Mouse (Mus musculus): ENCODE results near the gene Olfr750. TPM values are rescaled to one million over a fixed set of nuclear protein-coding genes. Genes with fewer than 3 reads are reported as not detected.

Olfr750 gene
- polyA plus RNA-seq, 1 experiment, result not detected

GRCm38 (mm10) chr14:51060761-51061160, 13.5 kb downstream of the Olfr750 start:
- Histone ChIP-seq H3K27me3 (ENCODE audit: control insufficient read depth, insufficient read depth, low read length, poor library complexity, severe bottlenecking) (no peaks in the 10 kb centered on the region), H3K9me3 (replicated peaks; ENCODE audit: control insufficient read depth, insufficient read depth, low read length, poor library complexity, severe bottlenecking) (no peaks in the 10 kb centered on the region), H3K9ac (ENCODE audit: low read depth, poor library complexity, severe bottlenecking) (no peak overlapping the region), H3K27ac (ENCODE audit: insufficient read depth, low read length) (no peak overlapping the region), H3K4me3 (ENCODE audit: low read depth, low read length) (no peak overlapping the region), H3K36me3 (ENCODE audit: control insufficient read depth, insufficient read depth, low read length, poor library complexity, severe bottlenecking) (no peaks in the 10 kb centered on the region), H3K4me1 (ENCODE audit: control insufficient read depth, insufficient read depth, low read length) (no peaks in the 10 kb centered on the region)
- no peak for TF ChIP-seq EP300 (IDR thresholded peaks at IDR 0.05; ENCODE audit: insufficient read depth, low read depth, low read length)
- no peak for TF ChIP-seq POLR2A (IDR thresholded peaks at IDR 0.05; ENCODE audit: insufficient read depth, low read length)
- TF ChIP-seq CTCF (IDR thresholded peaks at IDR 0.05; ENCODE audit: low read depth, low read length), result no peak

- Histone ChIP-seq H3K4me1 (ENCODE audit: control insufficient read depth, insufficient read depth, low read length) (peaks cover 3% of the 10 kb centered on the region), H3K27ac (ENCODE audit: insufficient read depth, low read length) (no peak within 1 kb of the TSS), H3K27me3 (ENCODE audit: control insufficient read depth, insufficient read depth, low read length, poor library complexity, severe bottlenecking) (no peaks in the 10 kb centered on the region), H3K36me3 (ENCODE audit: control insufficient read depth, insufficient read depth, low read length, poor library complexity, severe bottlenecking) (no peaks in the 10 kb centered on the region), H3K9ac (ENCODE audit: low read depth, poor library complexity, severe bottlenecking) (no peak within 1 kb of the TSS), H3K4me3 (ENCODE audit: low read depth, low read length) (no peak within 1 kb of the TSS), H3K9me3 (replicated peaks; ENCODE audit: control insufficient read depth, insufficient read depth, low read length, poor library complexity, severe bottlenecking) (no peaks in the 10 kb centered on the region)
- TF ChIP-seq CTCF (IDR thresholded peaks at IDR 0.05; ENCODE audit: low read depth, low read length) (no peak), EP300 (IDR thresholded peaks at IDR 0.05; ENCODE audit: insufficient read depth, low read depth, low read length) (no peak), POLR2A (IDR thresholded peaks at IDR 0.05; ENCODE audit: insufficient read depth, low read length) (no peak)
Measured at GRCm38 (mm10) chr14:51057401-51057831, 16.8 kb downstream of the Olfr750 start, which contains the start of gene Rnase12. Rnase12 (minus strand) TSS chr14:51057661.

- Histone ChIP-seq H3K27ac (ENCODE audit: insufficient read depth, low read length) (no peak overlapping the region; the same call in 1 of the 2 replicates), H3K27me3 (ENCODE audit: control insufficient read depth, insufficient read depth, low read length, poor library complexity, severe bottlenecking) (no peaks in the 10 kb centered on the region), H3K9ac (ENCODE audit: low read depth, poor library complexity, severe bottlenecking) (no peak overlapping the region), H3K36me3 (ENCODE audit: control insufficient read depth, insufficient read depth, low read length, poor library complexity, severe bottlenecking) (no peaks in the 10 kb centered on the region), H3K4me3 (ENCODE audit: low read depth, low read length) (no peak overlapping the region), H3K9me3 (replicated peaks; ENCODE audit: control insufficient read depth, insufficient read depth, low read length, poor library complexity, severe bottlenecking) (no peaks in the 10 kb centered on the region), H3K4me1 (ENCODE audit: control insufficient read depth, insufficient read depth, low read length) (peaks cover 3% of the 10 kb centered on the region)
- TF ChIP-seq POLR2A (IDR thresholded peaks at IDR 0.05; ENCODE audit: insufficient read depth, low read length) (no peak), CTCF (IDR thresholded peaks at IDR 0.05; ENCODE audit: low read depth, low read length) (no peak), EP300 (IDR thresholded peaks at IDR 0.05; ENCODE audit: insufficient read depth, low read depth, low read length) (no peak)
Measured at GRCm38 (mm10) chr14:51054243-51055237, 19.7 kb downstream of the Olfr750 start.

- no peak overlapping the region for H3K4me3 ChIP-seq (ENCODE audit: low read depth, low read length)
- TF ChIP-seq CTCF (IDR thresholded peaks at IDR 0.05; ENCODE audit: low read depth, low read length) (no peak), EP300 (IDR thresholded peaks at IDR 0.05; ENCODE audit: insufficient read depth, low read depth, low read length) (no peak), POLR2A (IDR thresholded peaks at IDR 0.05; ENCODE audit: insufficient read depth, low read length) (no peak)
Measured at GRCm38 (mm10) chr14:51053176-51053575, 21.1 kb downstream of the Olfr750 start.

GRCm38 (mm10) chr14:51051941-51052340, 22.3 kb downstream of the Olfr750 start:
- H3K27ac ChIP-seq (ENCODE audit: insufficient read depth, low read length), result no peak overlapping the region
- H3K4me3 ChIP-seq (ENCODE audit: low read depth, low read length), result no peak overlapping the region
- no peaks in the 10 kb centered on the region for H3K27me3 ChIP-seq (ENCODE audit: control insufficient read depth, insufficient read depth, low read length, poor library complexity, severe bottlenecking)
- no peaks in the 10 kb centered on the region for H3K36me3 ChIP-seq (ENCODE audit: control insufficient read depth, insufficient read depth, low read length, poor library complexity, severe bottlenecking)
- TF ChIP-seq POLR2A (IDR thresholded peaks at IDR 0.05; ENCODE audit: insufficient read depth, low read length) (no peak), CTCF (IDR thresholded peaks at IDR 0.05; ENCODE audit: low read depth, low read length) (no peak), EP300 (IDR thresholded peaks at IDR 0.05; ENCODE audit: insufficient read depth, low read depth, low read length) (no peak)
- no peak overlapping the region for H3K9ac ChIP-seq (ENCODE audit: low read depth, poor library complexity, severe bottlenecking)
- no peaks in the 10 kb centered on the region for H3K9me3 ChIP-seq (replicated peaks; ENCODE audit: control insufficient read depth, insufficient read depth, low read length, poor library complexity, severe bottlenecking)
- peaks cover 3% of the 10 kb centered on the region for H3K4me1 ChIP-seq (ENCODE audit: control insufficient read depth, insufficient read depth, low read length)

More at GRCm38 (mm10) chr14:51053176-51053575, 21.1 kb downstream of the Olfr750 start:
- no peaks in the 10 kb centered on the region for H3K9me3 ChIP-seq (replicated peaks; ENCODE audit: control insufficient read depth, insufficient read depth, low read length, poor library complexity, severe bottlenecking)
- peaks cover 3% of the 10 kb centered on the region for H3K4me1 ChIP-seq (ENCODE audit: control insufficient read depth, insufficient read depth, low read length)
- no peak overlapping the region for H3K27ac ChIP-seq (ENCODE audit: insufficient read depth, low read length)
- H3K27me3 ChIP-seq (ENCODE audit: control insufficient read depth, insufficient read depth, low read length, poor library complexity, severe bottlenecking), result no peaks in the 10 kb centered on the region
- no peaks in the 10 kb centered on the region for H3K36me3 ChIP-seq (ENCODE audit: control insufficient read depth, insufficient read depth, low read length, poor library complexity, severe bottlenecking)
- no peak overlapping the region for H3K9ac ChIP-seq (ENCODE audit: low read depth, poor library complexity, severe bottlenecking)

- Histone ChIP-seq H3K27me3 (ENCODE audit: control insufficient read depth, insufficient read depth, low read length, poor library complexity, severe bottlenecking) (no peaks in the 10 kb centered on the region), H3K9ac (ENCODE audit: low read depth, poor library complexity, severe bottlenecking) (no peak within 1 kb of the TSS), H3K27ac (ENCODE audit: insufficient read depth, low read length) (no peak within 1 kb of the TSS), H3K4me3 (ENCODE audit: low read depth, low read length) (no peak within 1 kb of the TSS), H3K4me1 (ENCODE audit: control insufficient read depth, insufficient read depth, low read length) (peaks cover 3% of the 10 kb centered on the region), H3K9me3 (replicated peaks; ENCODE audit: control insufficient read depth, insufficient read depth, low read length, poor library complexity, severe bottlenecking) (no peaks in the 10 kb centered on the region), H3K36me3 (ENCODE audit: control insufficient read depth, insufficient read depth, low read length, poor library complexity, severe bottlenecking) (no peaks in the 10 kb centered on the region)
- TF ChIP-seq CTCF (IDR thresholded peaks at IDR 0.05; ENCODE audit: low read depth, low read length) (no peak), EP300 (IDR thresholded peaks at IDR 0.05; ENCODE audit: insufficient read depth, low read depth, low read length) (no peak), POLR2A (IDR thresholded peaks at IDR 0.05; ENCODE audit: insufficient read depth, low read length) (no peak)
Measured at GRCm38 (mm10) chr14:51050063-51050462, 24.2 kb downstream of the Olfr750 start, which contains the start of gene Rnase11. Rnase11 (minus strand) TSS chr14:51050163.

All from ES-Bruce4 (cell line).